Mouse (Mus musculus) cerebellum, adult 9-11 months (tissue): Measurements from ENCODE around the gene Ttll2.
"Not testable (repeated sequence)": the region's sequence is repeated elsewhere in the genome, so short reads cannot be mapped to it uniquely, and the experiment has no call there.

ENCODE experiments used
- DNase-seq: peaks from one replicate; pipeline ENCODE4 v3.0.0; 2022

The Ttll2 gene

DNA sequence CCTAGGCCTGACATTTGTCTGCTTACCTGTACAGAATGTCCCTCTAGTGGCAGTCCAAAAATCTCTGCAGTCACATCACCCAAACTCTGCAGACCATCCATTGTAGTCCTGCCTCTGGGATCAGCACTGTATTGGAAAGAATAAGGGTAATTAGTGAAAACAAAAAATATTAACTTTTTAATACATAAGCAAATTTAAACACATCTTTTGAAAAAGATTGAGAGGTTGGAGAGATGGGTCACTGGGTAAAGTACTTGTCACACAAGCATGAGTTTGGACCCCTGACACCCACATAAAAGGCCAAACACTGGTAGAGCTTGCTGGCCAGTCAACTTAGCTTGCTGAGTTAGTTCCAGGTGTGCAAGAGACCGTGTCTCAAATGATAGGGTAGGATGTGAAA lies at the start of gene Ttll2:
TSS of gene Ttll2 (minus strand) at position 101 of the 400 bp plus-strand sequence.
- not testable (repeated sequence) for DNase-seq

GRCm38 (mm10) chr17:7399770-7400169 lies 47.3 kb upstream of the Ttll2 start:
- DNase-seq = not testable (repeated sequence)

- DNase-seq = not testable (repeated sequence)
These were observed 45.8 kb upstream of the Ttll2 start for GRCm38 (mm10) chr17:7398198-7398847.

GRCm38 (mm10) chr17:7397079-7397478 lies 44.6 kb upstream of the Ttll2 start:
- DNase-seq = not testable (repeated sequence)

DNA sequence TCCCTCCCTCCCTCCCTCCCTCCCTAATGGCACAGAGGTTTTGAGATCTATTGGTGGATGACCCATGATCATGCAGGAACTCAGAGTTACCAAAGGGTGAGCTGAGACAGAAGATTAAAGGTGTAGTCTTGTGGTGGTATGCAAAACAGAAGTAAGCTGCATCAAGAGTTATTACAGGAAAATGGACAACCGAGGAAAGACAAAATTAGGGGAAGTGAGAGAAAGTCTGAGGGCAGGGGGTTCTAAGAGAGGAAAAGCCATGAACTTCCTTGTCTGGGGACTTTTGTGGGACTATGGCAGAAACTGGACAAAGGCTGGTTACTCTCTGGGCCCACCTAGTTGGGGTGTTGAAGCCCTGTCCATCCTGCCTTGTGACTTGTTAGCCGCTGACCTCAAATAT lies 43.8 kb upstream of the Ttll2 start:
- not testable (repeated sequence) for DNase-seq

- DNase-seq = not testable (repeated sequence)
These were observed 43.2 kb upstream of the Ttll2 start for GRCm38 (mm10) chr17:7395671-7396070.

DNA sequence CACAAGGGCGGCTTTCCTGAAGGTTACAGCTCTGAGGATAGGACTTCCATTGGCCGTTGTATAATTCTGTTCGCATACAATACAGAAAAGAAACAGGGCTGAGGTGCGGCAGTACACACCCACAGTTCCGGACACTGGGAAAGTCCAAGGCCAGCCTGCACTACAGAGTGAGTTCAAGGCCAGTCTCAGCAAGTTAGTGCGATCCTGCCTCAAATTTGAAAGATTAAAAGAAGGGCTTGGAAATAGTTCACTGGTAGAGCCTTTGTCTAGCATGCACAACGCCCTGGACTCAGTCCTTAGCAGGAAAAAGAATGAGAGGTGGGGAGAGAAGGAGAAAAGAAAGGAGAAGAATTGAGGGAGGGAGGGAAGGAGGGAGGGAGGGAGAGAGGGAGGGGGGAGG lies 42.6 kb upstream of the Ttll2 start:
- not testable (repeated sequence) for DNase-seq

GRCm38 (mm10) chr17:7389898-7390297 lies 37.4 kb upstream of the Ttll2 start:
- DNase-seq = not testable (repeated sequence)

DNA sequence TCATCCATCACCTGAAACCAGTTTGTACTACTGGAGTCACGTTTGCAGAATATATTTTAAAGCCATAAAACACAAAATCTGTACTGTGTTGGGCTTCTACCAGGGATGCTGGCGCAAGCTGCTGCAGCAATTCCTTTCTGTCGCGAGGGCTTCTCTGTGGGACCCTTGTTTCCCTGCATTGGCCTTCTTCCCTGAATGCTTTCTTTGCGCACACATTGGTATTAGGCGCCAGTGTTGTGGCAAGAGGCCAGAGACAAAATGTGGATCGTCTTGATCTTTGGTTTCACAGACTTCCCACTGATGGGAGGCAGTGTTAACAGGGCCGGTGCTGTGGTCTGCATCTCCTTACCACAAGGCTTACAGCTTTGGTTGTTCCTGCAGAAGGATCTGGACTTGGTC lies 36.5 kb upstream of the Ttll2 start:
- DNase-seq = not testable (repeated sequence)

- not testable (repeated sequence) for DNase-seq
These were observed 36.0 kb upstream of the Ttll2 start for GRCm38 (mm10) chr17:7388341-7388957.

DNA sequence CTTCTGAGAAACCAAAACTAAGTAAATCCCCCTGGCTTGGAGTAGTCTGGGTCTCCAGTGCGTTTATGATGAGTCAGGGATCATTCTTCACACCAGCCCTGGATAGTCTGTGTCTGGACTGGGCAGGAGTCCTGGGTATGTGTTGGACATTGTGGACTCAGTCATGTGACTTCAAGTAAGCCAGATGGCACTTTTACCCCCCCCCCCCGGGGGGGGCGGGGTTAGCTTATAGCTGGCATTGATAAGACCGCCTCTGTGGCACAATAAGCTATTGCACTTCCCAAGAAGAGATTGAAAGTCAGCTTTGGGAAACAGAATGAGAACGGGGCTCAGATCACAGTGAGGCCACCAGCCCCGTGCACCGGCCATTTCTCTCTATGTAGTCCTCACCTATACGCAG lies 33.5 kb upstream of the Ttll2 start:
- not testable (repeated sequence) for DNase-seq

DNA sequence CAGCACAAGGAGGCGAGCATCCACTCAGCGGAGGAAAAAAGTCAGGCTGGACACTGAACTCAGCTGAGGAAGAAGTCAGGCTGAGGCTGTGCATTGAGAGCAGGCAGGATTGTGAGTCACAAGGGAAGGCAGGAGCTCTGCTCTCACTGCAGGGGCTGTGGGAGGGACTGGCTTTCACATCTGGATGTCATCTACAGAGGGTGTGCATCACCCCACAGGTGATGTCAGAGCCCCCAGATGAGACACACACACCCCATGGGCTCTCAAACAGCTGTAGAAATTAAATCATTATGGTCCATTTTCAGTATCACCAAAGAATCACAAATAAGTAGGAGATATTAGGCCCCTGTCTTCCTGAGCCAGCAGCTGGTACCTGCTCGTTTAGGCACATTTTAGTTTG lies 32.9 kb upstream of the Ttll2 start, which contains the start of gene Unc93a2:
TSS of gene Unc93a2 (minus strand) at position 101 of the 400 bp plus-strand sequence.
- not testable (repeated sequence) for DNase-seq

GRCm38 (mm10) chr17:7383167-7384143 lies 31.0 kb upstream of the Ttll2 start:
- not testable (repeated sequence) for DNase-seq

DNA sequence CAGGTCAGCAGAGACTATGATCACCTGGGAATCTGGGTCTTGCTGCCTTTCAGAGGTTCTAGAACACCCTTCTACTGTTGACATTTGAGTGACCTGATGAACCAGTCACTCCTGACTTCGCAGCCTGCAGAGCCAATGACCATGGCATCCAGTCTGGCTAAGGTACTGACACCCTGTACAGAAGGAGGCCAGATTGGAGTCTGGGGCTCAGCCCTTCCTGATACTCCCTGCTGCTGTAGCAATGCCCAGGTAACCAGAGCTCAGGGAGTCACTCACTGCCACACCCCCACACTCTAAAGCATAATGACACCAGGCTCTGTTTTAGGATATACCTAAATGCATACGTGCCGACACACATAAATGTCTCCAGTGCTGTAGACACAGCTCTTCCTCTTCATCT lies 30.2 kb upstream of the Ttll2 start:
- not testable (repeated sequence) for DNase-seq

DNA sequence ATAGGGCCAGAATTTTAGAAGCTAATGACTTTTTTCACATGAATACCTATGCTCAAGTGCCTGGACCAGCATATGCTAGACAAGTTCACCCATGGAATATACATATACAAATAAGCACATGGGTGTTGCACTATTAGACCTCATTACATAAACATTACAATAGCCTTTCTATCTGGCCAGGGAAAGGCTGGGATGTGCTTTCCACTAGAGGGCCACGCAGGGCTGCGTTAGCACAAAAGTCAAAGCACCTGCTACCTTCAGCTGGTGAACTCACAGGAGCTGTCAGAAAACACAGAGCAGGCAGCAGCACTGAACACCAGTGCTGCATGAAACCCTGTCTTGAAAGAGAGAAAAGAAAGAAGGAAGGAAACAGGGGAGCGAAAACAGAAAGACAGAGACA lies 25.4 kb upstream of the Ttll2 start:
- not testable (repeated sequence) for DNase-seq

GRCm38 (mm10) chr17:7376951-7377700 lies 24.6 kb upstream of the Ttll2 start:
- DNase-seq = not testable (repeated sequence)

GRCm38 (mm10) chr17:7371879-7372278 lies 19.4 kb upstream of the Ttll2 start, which contains the start of gene Gm49630:
Gm49630 (minus strand) TSS chr17:7371979.
- not testable (repeated sequence) for DNase-seq

DNA sequence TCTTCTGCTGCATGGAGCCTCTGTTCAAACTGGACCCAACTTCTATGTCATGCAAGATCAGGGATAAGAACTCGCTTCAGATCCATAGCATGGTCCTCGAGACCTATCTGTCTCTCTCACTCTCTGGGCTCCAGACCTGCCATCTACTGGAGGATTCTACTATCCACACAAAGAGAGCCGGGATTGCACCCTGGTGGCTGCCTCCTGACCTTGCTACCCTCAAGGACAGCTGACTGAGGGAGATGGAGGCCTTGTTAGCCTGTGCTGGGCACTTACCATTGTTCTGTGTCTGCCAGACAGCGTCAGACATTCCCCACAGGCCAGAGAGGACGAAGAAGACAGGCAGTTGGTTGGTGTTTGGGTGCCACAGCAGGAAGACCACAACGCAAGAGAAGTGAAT lies 16.9 kb upstream of the Ttll2 start:
- not testable (repeated sequence) for DNase-seq

GRCm38 (mm10) chr17:7366676-7367374 lies 14.3 kb upstream of the Ttll2 start:
- DNase-seq = not testable (repeated sequence)

- not testable (repeated sequence) for DNase-seq
These were observed 13.8 kb upstream of the Ttll2 start for GRCm38 (mm10) chr17:7366265-7366664.

DNA sequence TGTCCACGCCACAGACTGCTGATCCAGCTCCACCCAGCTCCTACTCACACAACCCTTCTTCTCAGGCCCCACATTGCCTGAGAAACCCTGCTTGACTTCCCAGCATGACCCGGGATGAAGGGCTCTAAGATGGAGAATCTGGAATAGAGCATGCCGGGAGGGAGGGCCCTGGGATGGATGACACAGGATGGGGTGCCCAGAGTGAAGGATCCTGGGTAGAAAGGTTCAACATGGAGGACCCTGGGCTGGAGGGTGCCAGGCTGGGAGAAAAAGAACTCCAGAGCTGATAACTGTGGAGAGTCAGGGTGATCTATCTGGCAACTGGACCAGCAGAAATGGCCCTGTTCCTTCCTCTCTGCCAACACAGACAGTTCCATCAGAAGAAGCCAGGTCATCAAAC lies 13.1 kb upstream of the Ttll2 start:
- DNase-seq = not testable (repeated sequence)
